Mouse (Mus musculus) neural tube, embryonic 13.5 days (tissue): ENCODE measurements at regions not wholly inside any gene's neighbourhood (a gene's known extent, or its start where the extent isn't known, plus 50 kb on each side); places are given as distances from the start of the nearest gene placed in this dataset.
A peak's percentile ranks its signal among the peaks of the same experiment; 100 is the strongest.

Experiments
- ATAC-seq: fragments of 200-750 bp; cut with Nextera tagmentation; 2 replicates; pipeline ENCODE4 v1.8.0; 2017; ENCODE audit warnings: low read depth, mild to moderate bottlenecking, moderate TSS enrichment, moderate library complexity
- H3K27ac ChIP-seq: fragments of 300-500 bp; sonication (generic); replicated peaks from 2 replicates; pipeline ENCODE4 v1.5.1; 2015; ENCODE audit warnings: moderate library complexity, mild to moderate bottlenecking, inconsistent platforms
- H3K27me3 ChIP-seq: fragments of 300-500 bp; sonication (generic); 2 replicates; pipeline ENCODE4 v1.6.1; 2015; ENCODE audit warnings: mild to moderate bottlenecking, inconsistent platforms
- H3K36me3 ChIP-seq: fragments of 300-500 bp; sonication (generic); 2 replicates; pipeline ENCODE4 v1.6.1; 2015; ENCODE audit warnings: mild to moderate bottlenecking, inconsistent platforms
- H3K4me1 ChIP-seq: fragments of 300-500 bp; sonication (generic); replicated peaks from 2 replicates; pipeline ENCODE4 v1.6.1; 2015; ENCODE audit warnings: inconsistent platforms
- H3K4me2 ChIP-seq: fragments of 300-500 bp; sonication (generic); 2 replicates; pipeline ENCODE4 v1.6.1; 2015; ENCODE audit warnings: inconsistent platforms, mild to moderate bottlenecking, moderate library complexity
- H3K4me3 ChIP-seq: fragments of 300-500 bp; sonication (generic); 2 replicates; pipeline ENCODE4 v1.5.1; 2015; ENCODE audit warnings: mild to moderate bottlenecking, inconsistent platforms
- H3K9ac ChIP-seq: fragments of 300-500 bp; sonication (generic); 2 replicates; pipeline ENCODE4 v1.6.1; 2015; ENCODE audit warnings: moderate library complexity, mild to moderate bottlenecking, inconsistent platforms
- H3K9me3 ChIP-seq: fragments of 300-500 bp; sonication (generic); 2 replicates; pipeline ENCODE4 v1.6.1; 2016; ENCODE audit warnings: inconsistent platforms
- WGBS: fragments of 180-500 bp; shearing (Covaris S2); methylation state at CpG from one replicate; pipeline ENCODE4 v1.1.7; 2015; 5-methylcytosine and 5-hydroxymethylcytosine counted together

- H3K27ac ChIP-seq = no peak overlapping the region
- no peaks in the 10 kb centered on the region for H3K4me1 ChIP-seq
- 81% methylated on average over 1 of the region's 1 CpGs for whole genome bisulfite sequencing
- H3K4me3 ChIP-seq = no peak overlapping the region
- H3K4me2 ChIP-seq = no peak overlapping the region
- H3K9me3 ChIP-seq = no peaks in the 10 kb centered on the region
- peaks cover 42% of the 10 kb centered on the region for H3K27me3 ChIP-seq
- H3K9ac ChIP-seq = no peak overlapping the region
- no peak for ATAC-seq
- H3K36me3 ChIP-seq = no peaks in the 10 kb centered on the region
Measured at GRCm38 (mm10) chr17:93665889-93666288, 467.1 kb downstream of the Adcyap1 start.

GRCm38 (mm10) chr17:93676366-93676962 lies 477.6 kb downstream of the Adcyap1 start:
- no peaks in the 10 kb centered on the region for H3K36me3 ChIP-seq
- no peak overlapping the region for H3K4me3 ChIP-seq
- H3K9ac ChIP-seq = no peak overlapping the region
- ATAC-seq = peak; percentile 36; the same call in 1 of the 2 replicates
- H3K9me3 ChIP-seq = no peaks in the 10 kb centered on the region
- H3K4me1 ChIP-seq = no peaks in the 10 kb centered on the region
- H3K27me3 ChIP-seq = peaks cover 47% of the 10 kb centered on the region
- H3K27ac ChIP-seq = no peak overlapping the region
- 5% methylated on average over 5 of the region's 5 CpGs for WGBS
- H3K4me2 ChIP-seq = no peak overlapping the region

- ATAC-seq = no peak
- no peak overlapping the region for H3K9ac ChIP-seq
- no peak overlapping the region for H3K27ac ChIP-seq
- H3K9me3 ChIP-seq = no peaks in the 10 kb centered on the region
- no peaks in the 10 kb centered on the region for H3K36me3 ChIP-seq
- no peak overlapping the region for H3K4me3 ChIP-seq
- H3K4me1 ChIP-seq = no peaks in the 10 kb centered on the region
- no peaks in the 10 kb centered on the region for H3K27me3 ChIP-seq
- H3K4me2 ChIP-seq = no peak overlapping the region
Measured at GRCm38 (mm10) chr17:93700685-93701084, 501.9 kb downstream of the Adcyap1 start.

GRCm38 (mm10) chr17:93717623-93718022 lies 518.8 kb downstream of the Adcyap1 start:
- no peaks in the 10 kb centered on the region for H3K9me3 ChIP-seq
- H3K27ac ChIP-seq = no peak overlapping the region
- no peak overlapping the region for H3K4me3 ChIP-seq
- 85% methylated on average over 2 of the region's 2 CpGs for WGBS
- H3K4me2 ChIP-seq = no peak overlapping the region
- ATAC-seq = no peak
- H3K27me3 ChIP-seq = no peaks in the 10 kb centered on the region
- no peaks in the 10 kb centered on the region for H3K36me3 ChIP-seq
- H3K4me1 ChIP-seq = no peaks in the 10 kb centered on the region
- no peak overlapping the region for H3K9ac ChIP-seq

- Histone ChIP-seq H3K4me1 (no peaks in the 10 kb centered on the region), H3K4me2 (no peak overlapping the region), H3K27ac (no peak overlapping the region), H3K27me3 (no peaks in the 10 kb centered on the region), H3K9me3 (no peaks in the 10 kb centered on the region), H3K36me3 (no peaks in the 10 kb centered on the region), H3K4me3 (no peak overlapping the region), H3K9ac (no peak overlapping the region)
- no peak for ATAC-seq
Measured at GRCm38 (mm10) chr17:93741341-93741740, 542.5 kb downstream of the Adcyap1 start.

- Histone ChIP-seq H3K4me3 (no peak overlapping the region), H3K4me2 (no peak overlapping the region), H3K27ac (no peak overlapping the region), H3K27me3 (no peaks in the 10 kb centered on the region), H3K36me3 (no peaks in the 10 kb centered on the region), H3K9me3 (no peaks in the 10 kb centered on the region), H3K9ac (no peak overlapping the region), H3K4me1 (no peaks in the 10 kb centered on the region)
- WGBS = 16% methylated on average over 1 of the region's 1 CpGs
- ATAC-seq = no peak
Measured at GRCm38 (mm10) chr17:93762349-93762748, 563.5 kb downstream of the Adcyap1 start.
